Mouse (Mus musculus) liver, embryonic 15.5 days (tissue): ENCODE measurements around the gene Acsl3. TPM values are rescaled to one million over a fixed set of nuclear protein-coding genes. Genes with fewer than 3 reads are reported as not detected.
A peak's percentile ranks its signal among the peaks of the same experiment; 100 is the strongest.

Experiments used
- ATAC-seq: fragments of 200-750 bp; cut with Nextera tagmentation; 2 replicates; pipeline ENCODE4 v1.8.0; 2017; ENCODE audit warnings: moderate number of reproducible peaks, mild to moderate bottlenecking, moderate library complexity; ENCODE audit not compliant: insufficient read depth
- H3K27ac ChIP-seq: fragments of 300-500 bp; sonication (generic); replicated peaks from 2 replicates; pipeline ENCODE4 v1.5.1; 2015; ENCODE audit warnings: mild to moderate bottlenecking, inconsistent platforms
- H3K27me3 ChIP-seq: fragments of 300-500 bp; sonication (generic); 2 replicates; pipeline ENCODE4 v1.6.1; 2015; ENCODE audit warnings: mild to moderate bottlenecking, inconsistent platforms
- H3K36me3 ChIP-seq: fragments of 300-500 bp; sonication (generic); replicated peaks from 2 replicates; pipeline ENCODE4 v1.6.1; 2015; ENCODE audit warnings: moderate library complexity, mild to moderate bottlenecking, inconsistent platforms
- H3K4me1 ChIP-seq: fragments of 300-500 bp; sonication (generic); replicated peaks from 2 replicates; pipeline ENCODE4 v1.6.1; 2015; ENCODE audit warnings: inconsistent platforms
- H3K4me2 ChIP-seq: fragments of 300-500 bp; sonication (generic); 2 replicates; pipeline ENCODE4 v1.6.1; 2015; ENCODE audit warnings: moderate library complexity, mild to moderate bottlenecking, inconsistent platforms
- H3K4me3 ChIP-seq: fragments of 300-500 bp; sonication (generic); replicated peaks from 2 replicates; pipeline ENCODE4 v1.5.1; 2015; ENCODE audit warnings: mild to moderate bottlenecking, inconsistent platforms
- H3K9ac ChIP-seq: fragments of 300-500 bp; sonication (generic); 2 replicates; pipeline ENCODE4 v1.6.1; 2015; ENCODE audit warnings: moderate library complexity, mild to moderate bottlenecking, inconsistent platforms
- H3K9me3 ChIP-seq: fragments of 300-500 bp; sonication (generic); replicated peaks from 2 replicates; pipeline ENCODE4 v1.6.1; 2016; ENCODE audit warnings: inconsistent platforms
- WGBS: fragments of 180-500 bp; shearing (Covaris S2); methylation state at CpG from one replicate; pipeline ENCODE4 v1.1.7; 2015; ENCODE audit warnings: mixed read lengths; ENCODE audit not compliant: insufficient replicate concordance; 5-methylcytosine and 5-hydroxymethylcytosine counted together
- polyA plus RNA-seq: library from polyadenylated mRNA; unstranded; fragments of >200 nt; fragmentation: Nextera tagmentation; extraction: Ambion mirVana; gene quantifications from 2 replicates; pipeline ENCODE4 v1.2.1, GENCODE M21; 2015

Acsl3 gene
- polyA plus RNA-seq, 1 experiment from 2014 or later, result 21.1 TPM

GRCm38 (mm10) chr1:78656472-78656871, 1.2 kb upstream of the Acsl3 start:
- no peak overlapping the region for H3K9ac ChIP-seq
- no peak for ATAC-seq
- WGBS, result 39% methylated on average over 2 of the region's 2 CpGs
- no peaks in the 10 kb centered on the region for H3K27me3 ChIP-seq
- H3K27ac ChIP-seq, result no peak overlapping the region
- peaks cover 42% of the 10 kb centered on the region for H3K4me1 ChIP-seq
- H3K4me3 ChIP-seq, result no peak overlapping the region
- no peaks in the 10 kb centered on the region for H3K9me3 ChIP-seq
- no peak overlapping the region for H3K4me2 ChIP-seq
- H3K36me3 ChIP-seq, result no peaks in the 10 kb centered on the region

GRCm38 (mm10) chr1:78657021-78657629, 500 bp upstream of the Acsl3 start:
- Histone ChIP-seq H3K9ac (peak overlapping the region; percentile 22; the same call in 1 of the 2 replicates), H3K4me1 (peaks cover 44% of the 10 kb centered on the region), H3K36me3 (no peaks in the 10 kb centered on the region), H3K4me2 (peak overlapping the region; percentile 97), H3K4me3 (peak overlapping the region; percentile 84), H3K9me3 (no peaks in the 10 kb centered on the region), H3K27me3 (no peaks in the 10 kb centered on the region), H3K27ac (0 out of 2 replicates have a peak overlapping the region, but pooled peaks have one; percentile 12)
- WGBS, result 25% methylated on average over 22 of the region's 22 CpGs
- no peak for ATAC-seq

- H3K4me3 ChIP-seq, result peak overlapping the region; percentile 84
- ATAC-seq, result no peak
- H3K9me3 ChIP-seq, result no peaks in the 10 kb centered on the region
- H3K9ac ChIP-seq, result peak overlapping the region; percentile 86
- peaks cover 44% of the 10 kb centered on the region for H3K4me1 ChIP-seq
- 3% methylated on average over 20 of the region's 20 CpGs for WGBS
- H3K4me2 ChIP-seq, result peak overlapping the region; percentile 97
- H3K36me3 ChIP-seq, result no peaks in the 10 kb centered on the region
- peak overlapping the region; percentile 84 for H3K27ac ChIP-seq
- H3K27me3 ChIP-seq, result no peaks in the 10 kb centered on the region
Observed at GRCm38 (mm10) chr1:78658441-78659269, 1.0 kb downstream of the Acsl3 start.

- peak overlapping the region; percentile 84 for H3K4me3 ChIP-seq
- peak overlapping the region; percentile 97 for H3K4me2 ChIP-seq
- no peak for ATAC-seq
- H3K4me1 ChIP-seq, result peaks cover 44% of the 10 kb centered on the region
- no peaks in the 10 kb centered on the region for H3K9me3 ChIP-seq
- WGBS, result 58% methylated on average over 4 of the region's 4 CpGs
- no peaks in the 10 kb centered on the region for H3K27me3 ChIP-seq
- H3K36me3 ChIP-seq, result peaks cover 2% of the 10 kb centered on the region
- peak overlapping the region; percentile 86 for H3K9ac ChIP-seq
- no peak overlapping the region for H3K27ac ChIP-seq
Observed at GRCm38 (mm10) chr1:78659270-78659823, 1.7 kb downstream of the Acsl3 start.

GRCm38 (mm10) chr1:78664326-78664725, 6.7 kb downstream of the Acsl3 start:
- Histone ChIP-seq H3K4me3 (no peak overlapping the region), H3K9ac (no peak overlapping the region), H3K9me3 (no peaks in the 10 kb centered on the region), H3K27me3 (no peaks in the 10 kb centered on the region), H3K4me2 (no peak overlapping the region), H3K4me1 (peaks cover 15% of the 10 kb centered on the region), H3K36me3 (peaks cover 38% of the 10 kb centered on the region), H3K27ac (no peak overlapping the region)
- 73% methylated on average over 4 of the region's 4 CpGs for WGBS
- no peak for ATAC-seq

GRCm38 (mm10) chr1:78665954-78666499, 8.4 kb downstream of the Acsl3 start:
- Histone ChIP-seq H3K4me1 (peaks cover 6% of the 10 kb centered on the region), H3K9me3 (no peaks in the 10 kb centered on the region), H3K4me2 (no peak overlapping the region), H3K9ac (no peak overlapping the region), H3K4me3 (no peak overlapping the region), H3K27ac (no peak overlapping the region), H3K36me3 (peaks cover 38% of the 10 kb centered on the region), H3K27me3 (no peaks in the 10 kb centered on the region)
- WGBS, result 68% methylated on average over 9 of the region's 9 CpGs
- ATAC-seq, result no peak

GRCm38 (mm10) chr1:78666585-78666984, 9.0 kb downstream of the Acsl3 start:
- no peaks in the 10 kb centered on the region for H3K27me3 ChIP-seq
- H3K4me3 ChIP-seq, result no peak overlapping the region
- H3K4me2 ChIP-seq, result no peak overlapping the region
- peaks cover under 1% of the 10 kb centered on the region; the same call in 1 of the 2 replicates for H3K4me1 ChIP-seq
- no peak overlapping the region for H3K27ac ChIP-seq
- ATAC-seq, result no peak
- no peaks in the 10 kb centered on the region for H3K9me3 ChIP-seq
- H3K9ac ChIP-seq, result no peak overlapping the region
- 64% methylated on average over 1 of the region's 1 CpGs for WGBS
- H3K36me3 ChIP-seq, result peaks cover 38% of the 10 kb centered on the region

- no peak for ATAC-seq
- Histone ChIP-seq H3K4me3 (no peak overlapping the region), H3K9me3 (no peaks in the 10 kb centered on the region), H3K4me2 (no peak overlapping the region), H3K9ac (no peak overlapping the region), H3K27ac (no peak overlapping the region), H3K4me1 (no peaks in the 10 kb centered on the region), H3K27me3 (no peaks in the 10 kb centered on the region), H3K36me3 (0 out of 2 replicates have a peak, but pooled peaks cover 4% of the 10 kb centered on the region)
- WGBS, result 57% methylated on average over 3 of the region's 3 CpGs
Observed at GRCm38 (mm10) chr1:78682291-78682690, 24.7 kb downstream of the Acsl3 start.

GRCm38 (mm10) chr1:78684128-78684527, 26.5 kb downstream of the Acsl3 start:
- no peaks in the 10 kb centered on the region for H3K27me3 ChIP-seq
- H3K9ac ChIP-seq, result no peak overlapping the region
- no peak overlapping the region for H3K4me3 ChIP-seq
- H3K9me3 ChIP-seq, result no peaks in the 10 kb centered on the region
- WGBS, result 60% methylated on average over 8 of the region's 8 CpGs
- ATAC-seq, result no peak
- no peak overlapping the region for H3K4me2 ChIP-seq
- H3K36me3 ChIP-seq, result 0 out of 2 replicates have a peak, but pooled peaks cover 4% of the 10 kb centered on the region
- H3K27ac ChIP-seq, result no peak overlapping the region
- no peaks in the 10 kb centered on the region for H3K4me1 ChIP-seq

GRCm38 (mm10) chr1:78686872-78687271, 29.2 kb downstream of the Acsl3 start:
- Histone ChIP-seq H3K27me3 (no peaks in the 10 kb centered on the region), H3K4me2 (no peak overlapping the region)
- no peak for ATAC-seq

GRCm38 (mm10) chr1:78688149-78688548, 30.5 kb downstream of the Acsl3 start:
- H3K4me3 ChIP-seq, result no peak overlapping the region
- no peak overlapping the region for H3K4me2 ChIP-seq
- WGBS, result 78% methylated on average over 7 of the region's 7 CpGs
- no peaks in the 10 kb centered on the region for H3K4me1 ChIP-seq
- no peak overlapping the region for H3K27ac ChIP-seq
- peaks cover 13% of the 10 kb centered on the region for H3K36me3 ChIP-seq
- H3K9ac ChIP-seq, result no peak overlapping the region
- H3K9me3 ChIP-seq, result no peaks in the 10 kb centered on the region
- H3K27me3 ChIP-seq, result no peaks in the 10 kb centered on the region
- no peak for ATAC-seq

More at GRCm38 (mm10) chr1:78686872-78687271, 29.2 kb downstream of the Acsl3 start:
- H3K4me1 ChIP-seq, result no peaks in the 10 kb centered on the region
- H3K36me3 ChIP-seq, result peaks cover 10% of the 10 kb centered on the region; the same call in 1 of the 2 replicates
- no peak overlapping the region for H3K4me3 ChIP-seq
- H3K27ac ChIP-seq, result no peak overlapping the region
- no peaks in the 10 kb centered on the region for H3K9me3 ChIP-seq
- H3K9ac ChIP-seq, result no peak overlapping the region
